ENCODE assay signal across 19 mouse cellular contexts in genomic region chr9:48800627-48801026, GRCm38 (mm10). TPM values are rescaled to one million over a fixed set of nuclear protein-coding genes. Genes with fewer than 3 reads are reported as not detected.
DNase-seq lines count a peak whose midpoint lies in the region; ATAC-seq and TF ChIP-seq lines count a peak whose summit lies in the region.
"Had no signal": no experiment of that assay in that cellular context is flagged by ENCODE, and none has a peak within 500 bp of the region (broad histone marks: within the 10 kb centered on the region; RNA-seq: fewer than 3 reads in every experiment).

No protein-coding gene starts in this region.

- peak; percentile 91 for TF ChIP-seq EP300 in liver, postnatal 0 days (IDR thresholded peaks at IDR 0.05; ENCODE audit: low read depth)

- no peaks in the 10 kb centered on the region for H3K27me3 ChIP-seq in G1E (ENCODE audit: insufficient read depth, low read length)
- H3K27me3 ChIP-seq in intestine, embryonic 15.5 days (replicated peaks): no peaks in the 10 kb centered on the region
- H3K27me3 ChIP-seq in liver, postnatal 0 days (ENCODE audit: insufficient read depth, low read length): no peaks in the 10 kb centered on the region
- H3K27me3 ChIP-seq: hindbrain, embryonic 12.5 days; megakaryocyte, embryonic 14.5 days had no signal

- peaks cover 83% of the 10 kb centered on the region for H3K4me1 ChIP-seq in G1E (ENCODE audit: insufficient read depth, low read depth, low read length)
- no peaks in the 10 kb centered on the region; the same call in none of the 2 replicates for H3K4me1 ChIP-seq in intestine, embryonic 15.5 days (replicated peaks)
- peaks cover 21% of the 10 kb centered on the region for H3K4me1 ChIP-seq in liver, postnatal 0 days (ENCODE audit: insufficient read depth)

- no peak overlapping the region for H3K27ac ChIP-seq in intestine, embryonic 15.5 days
- H3K27ac ChIP-seq in liver, postnatal 0 days (ENCODE audit: low read depth): peak overlapping the region; percentile 83
- H3K27ac ChIP-seq: heart, adult 2 months; hindbrain, embryonic 12.5 days; limb, embryonic 13.5 days had no signal

- 32% methylated on average over 8 of the region's 8 CpGs for WGBS in intestine, embryonic 15.5 days
- 40% methylated on average over 8 of the region's 8 CpGs for WGBS in liver, postnatal 0 days (ENCODE audit: insufficient replicate concordance)

- H3K9me3 ChIP-seq in G1E (replicated peaks): no peaks in the 10 kb centered on the region
- H3K9me3 ChIP-seq in intestine, embryonic 15.5 days: no peaks in the 10 kb centered on the region
- no peaks in the 10 kb centered on the region for H3K9me3 ChIP-seq in liver, postnatal 0 days (ENCODE audit: low read length)
- H3K9me3 ChIP-seq: hindbrain, embryonic 12.5 days; limb, embryonic 13.5 days; megakaryocyte, embryonic 14.5 days had no signal

- no peak overlapping the region for H3K9ac ChIP-seq in intestine, embryonic 15.5 days
- H3K9ac ChIP-seq in liver, postnatal 0 days (replicated peaks): no peak overlapping the region; the same call in 1 of the 2 replicates
- H3K9ac ChIP-seq: hindbrain, embryonic 12.5 days; limb, embryonic 13.5 days had no signal

- no peak overlapping the region; the same call in 1 of the 2 replicates for H3K4me2 ChIP-seq in intestine, embryonic 15.5 days (replicated peaks)
- peak overlapping the region; percentile 7; the same call in 1 of the 2 replicates for H3K4me2 ChIP-seq in liver, postnatal 0 days (ENCODE audit: low read depth, low read length)
- H3K4me2 ChIP-seq: hindbrain, embryonic 12.5 days; limb, embryonic 13.5 days had no signal

- 0 out of 2 replicates have a peak, but pooled peaks have one; percentile 36 for ATAC-seq in G1E (ENCODE audit: extremely low read depth, insufficient number of reproducible peaks, low FRiP score, poor library complexity, severe bottlenecking)
- ATAC-seq in intestine, embryonic 15.5 days: peak; percentile 76
- ATAC-seq in liver, postnatal 0 days: peak; percentile 85
- ATAC-seq: forebrain, embryonic 16.5 days had no signal

- DNase-seq in layer of hippocampus, adult 9-11 months: peak; percentile 53
- no peak for DNase-seq in layer of hippocampus, adult 8-10 months (ENCODE audit: low spot score in 2 of 2)
- DNase-seq in G1E (ENCODE audit: low spot score): peak; percentile 42
- DNase-seq in liver, postnatal 0 days: no peak
- DNase-seq in frontal cortex, postnatal 25 days (ENCODE audit: low spot score in 2 of 2): no peak
- DNase-seq in kidney, adult 11 months: no peak
- DNase-seq: adrenal gland, postnatal 10 days; cerebellum, adult 18-20 months; cerebellum, postnatal 36 days; heart, adult 2 months; kidney, adult 9 months; kidney, postnatal 36 days; thymus, postnatal 36 days had no signal

- no peak overlapping the region; the same call in 1 of the 2 replicates for H3K4me3 ChIP-seq in G1E (ENCODE audit: low read depth, low read length)
- no peak overlapping the region for H3K4me3 ChIP-seq in intestine, embryonic 15.5 days (replicated peaks)
- H3K4me3 ChIP-seq in liver, postnatal 0 days (ENCODE audit: low read depth, low read length): no peak overlapping the region
- H3K4me3 ChIP-seq: heart, adult 2 months; hindbrain, embryonic 12.5 days; limb, embryonic 13.5 days; megakaryocyte, embryonic 14.5 days; myocyte had no signal

- H3K36me3 ChIP-seq in G1E (replicated peaks): peaks cover 41% of the 10 kb centered on the region
- H3K36me3 ChIP-seq in intestine, embryonic 15.5 days: no peaks in the 10 kb centered on the region
- H3K36me3 ChIP-seq in liver, postnatal 0 days (replicated peaks; ENCODE audit: insufficient read depth, low read length): no peaks in the 10 kb centered on the region
- H3K36me3 ChIP-seq: hindbrain, embryonic 12.5 days; limb, embryonic 13.5 days had no signal

- TF ChIP-seq CTCF in G1E (IDR thresholded peaks at IDR 0.05; ENCODE audit: low read depth, low read length): no peak
- TF ChIP-seq CTCF in liver, postnatal 0 days (IDR thresholded peaks at IDR 0.05; ENCODE audit: low read depth): no peak

RNA-seq across cellular contexts. Expression of gene Zbtb16, which starts 35.4 kb away (rescaled TPM):
- total RNA-seq in layer of hippocampus, adult 8-10 months (2022): 100 to 1,000 TPM; 118 to 146 (median 137) TPM
- 35.0 and 45.5 TPM in 2 replicates for total RNA-seq in G1E (2014; fragmentation: Nextera tagmentation)
- total RNA-seq in G1E (2017): 9.7 and 10.6 TPM in 2 replicates
- polyA plus RNA-seq in G1E (2012): 18.4 and 20.0 TPM in 2 replicates
- polyA plus RNA-seq in intestine, embryonic 15.5 days (2015; fragmentation: Nextera tagmentation; extraction: Ambion mirVana): 2.0 and 2.4 TPM in 2 replicates
- polyA plus RNA-seq in liver, postnatal 0 days (2015; fragmentation: Nextera tagmentation; extraction: Ambion mirVana): 2.2 and 2.5 TPM in 2 replicates
- polyA plus RNA-seq: myocyte had no signal

Comparison
In these comparisons a context has a peak if more than half of its experiments do, and no peak if none do; other contexts are left out.
1. DNase-seq: peak in layer of hippocampus, adult 9-11 months (single experiment) and G1E (single experiment); none in layer of hippocampus, adult 8-10 months (0 of 2), liver, postnatal 0 days (single experiment), frontal cortex, postnatal 25 days (0 of 2) and kidney, adult 11 months (single experiment).
2. Peak in every context shown above with its lines, with median percentiles within 50 percentile points of each other: ATAC-seq.